Mouse (Mus musculus): ENCODE results near the gene Rpl13a. TPM values are rescaled to one million over a fixed set of nuclear protein-coding genes. Genes with fewer than 3 reads are reported as not detected.

Rpl13a gene
- polyA plus RNA-seq, 1 experiment, result 9,149 TPM

DNA sequence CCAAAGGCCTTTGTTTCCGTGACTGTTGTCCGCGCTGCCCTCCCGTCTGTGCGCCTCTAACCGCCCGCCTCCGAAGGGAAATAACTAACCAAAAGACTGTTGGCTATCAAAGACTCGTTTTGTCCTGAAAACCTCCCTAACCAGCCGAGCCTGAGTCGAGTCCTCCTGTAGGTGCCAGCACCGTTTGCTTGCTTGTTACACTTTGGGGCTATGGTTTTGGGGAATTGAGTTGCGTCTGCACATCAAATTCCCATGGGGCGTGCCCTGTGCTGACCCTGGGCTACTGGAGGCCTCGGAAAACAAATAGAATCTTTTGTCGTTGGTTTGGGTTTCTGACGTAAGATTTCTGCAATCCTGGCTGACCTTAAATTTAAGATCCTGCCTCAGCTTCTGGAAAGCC lies 757 bp upstream of the Rpl13a start:
- TF ChIP-seq GATA1 (IDR thresholded peaks at IDR 0.05; ENCODE audit: low read length), result no peak

GRCm38 (mm10) chr7:45127700-45128224 lies 799 bp downstream of the Rpl13a start:
- TF ChIP-seq GATA1 (IDR thresholded peaks at IDR 0.05; ENCODE audit: low read length), result no peak

DNA sequence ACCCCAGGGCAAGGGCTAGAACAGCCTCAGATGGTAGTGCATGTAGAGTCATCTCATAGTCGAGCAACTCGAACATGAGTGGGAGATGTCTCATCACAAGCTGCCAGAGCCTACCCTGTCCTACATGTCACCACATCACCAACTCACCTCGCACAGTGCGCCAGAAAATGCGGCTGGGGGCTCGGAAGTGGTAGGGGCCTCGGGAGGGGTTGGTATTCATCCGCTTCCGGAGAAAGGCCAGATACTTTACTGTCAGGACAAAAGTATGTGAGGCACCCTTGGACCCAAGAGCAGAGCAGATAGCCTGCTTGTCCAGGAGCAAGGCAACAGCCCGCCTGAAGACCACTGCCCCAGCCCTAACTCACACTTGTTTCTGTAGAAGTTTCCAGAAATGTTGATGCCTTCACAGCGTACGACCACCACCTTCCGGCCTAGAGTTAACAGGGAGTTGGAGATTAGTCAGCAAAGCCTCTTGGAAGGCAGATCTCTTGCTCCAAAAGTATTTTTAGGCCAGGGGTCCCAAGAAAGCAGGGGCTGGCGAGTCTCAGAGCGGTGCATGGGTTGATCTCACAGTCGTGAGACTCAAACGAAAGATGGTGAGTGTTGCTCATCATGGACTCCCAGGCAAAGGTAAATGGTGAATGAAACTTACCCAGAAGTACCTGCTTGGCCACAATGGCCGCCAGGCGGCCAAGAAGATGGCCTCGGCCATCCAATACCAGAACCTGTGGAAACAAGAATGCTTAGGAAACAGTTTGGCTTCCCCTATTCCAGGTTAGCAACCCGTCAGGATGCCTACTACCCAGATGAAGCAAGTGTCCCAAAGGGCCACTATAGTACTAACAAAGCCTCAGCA lies 1.5 kb downstream of the Rpl13a start:
- TF ChIP-seq GATA1 (IDR thresholded peaks at IDR 0.05; ENCODE audit: low read length), result no peak

- no peak for TF ChIP-seq GATA1 (IDR thresholded peaks at IDR 0.05; ENCODE audit: low read length)
These were observed 2.3 kb downstream of the Rpl13a start for GRCm38 (mm10) chr7:45126147-45126843.

DNA sequence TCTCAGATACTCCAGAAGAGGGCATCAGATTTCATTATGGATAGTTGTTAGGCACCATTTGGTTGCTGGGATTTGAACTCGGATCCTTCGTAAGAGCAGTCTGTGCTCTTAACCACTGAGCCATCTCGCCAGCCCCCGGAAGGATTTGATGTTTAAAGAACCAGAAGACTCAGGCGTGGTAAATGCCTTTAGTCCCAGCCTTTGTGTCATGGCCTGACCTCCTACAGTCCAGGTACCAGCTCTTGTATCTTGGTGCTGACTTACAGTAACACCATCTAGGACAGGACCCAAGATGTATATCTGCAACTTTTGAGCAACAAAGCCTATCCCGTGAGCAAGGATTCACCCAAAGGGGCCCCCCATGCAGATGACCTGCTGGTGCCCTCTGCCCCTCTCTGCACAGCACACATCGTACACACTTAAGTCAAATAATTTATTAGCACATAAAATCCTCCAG lies 3.4 kb downstream of the Rpl13a start:
- no peak for TF ChIP-seq GATA1 (IDR thresholded peaks at IDR 0.05; ENCODE audit: low read length)

GRCm38 (mm10) chr7:45124224-45125143 lies 4.1 kb downstream of the Rpl13a start, which contains the start of gene Rps11:
Gene Rps11, minus strand, starts transcription at chr7:45124439.
- no peak for TF ChIP-seq GATA1 (IDR thresholded peaks at IDR 0.05; ENCODE audit: low read length)

DNA sequence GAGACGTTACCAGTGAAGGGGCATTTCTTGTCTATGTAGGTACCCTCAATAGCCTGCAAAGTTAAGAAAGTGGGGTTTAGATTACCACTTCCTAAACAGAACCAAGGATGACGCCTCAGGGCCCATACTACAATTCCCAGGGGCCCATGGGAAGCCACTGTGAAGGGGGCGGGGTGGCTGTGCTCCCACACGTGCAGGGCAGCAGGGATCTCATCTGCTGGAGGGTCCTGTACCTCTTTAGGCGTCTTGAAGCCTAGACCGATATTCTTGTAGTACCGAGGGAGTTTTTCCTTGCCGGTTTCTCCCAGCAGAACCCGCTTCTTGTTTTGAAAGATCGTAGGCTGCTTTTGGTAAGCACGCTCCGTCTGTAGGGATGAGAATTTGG lies 5.4 kb downstream of the Rpl13a start:
- TF ChIP-seq GATA1 (IDR thresholded peaks at IDR 0.05; ENCODE audit: low read length), result no peak

GRCm38 (mm10) chr7:45122561-45123185 lies 5.9 kb downstream of the Rpl13a start:
- TF ChIP-seq GATA1 (IDR thresholded peaks at IDR 0.05; ENCODE audit: low read length), result no peak

DNA sequence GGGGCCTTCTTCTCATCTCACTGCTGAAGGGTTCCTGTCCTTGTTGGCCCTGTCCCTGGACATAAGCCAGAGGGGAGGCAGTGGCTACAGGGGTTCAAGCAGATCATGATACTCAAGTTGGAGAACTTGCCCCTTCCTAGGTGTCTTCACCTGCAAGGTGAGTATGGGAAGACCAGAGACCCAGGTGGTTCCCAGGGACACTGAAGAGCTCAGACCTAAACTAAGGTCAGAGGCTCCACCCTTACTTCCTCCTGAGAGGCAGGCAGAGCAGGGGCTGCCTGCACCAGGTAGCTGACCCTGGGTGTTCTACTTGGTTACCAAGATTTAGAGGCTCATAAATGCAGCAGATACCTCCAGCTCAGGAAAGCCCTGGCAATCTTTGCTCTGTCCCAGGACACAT lies 6.6 kb downstream of the Rpl13a start:
- no peak for TF ChIP-seq GATA1 (IDR thresholded peaks at IDR 0.05; ENCODE audit: low read length)

DNA sequence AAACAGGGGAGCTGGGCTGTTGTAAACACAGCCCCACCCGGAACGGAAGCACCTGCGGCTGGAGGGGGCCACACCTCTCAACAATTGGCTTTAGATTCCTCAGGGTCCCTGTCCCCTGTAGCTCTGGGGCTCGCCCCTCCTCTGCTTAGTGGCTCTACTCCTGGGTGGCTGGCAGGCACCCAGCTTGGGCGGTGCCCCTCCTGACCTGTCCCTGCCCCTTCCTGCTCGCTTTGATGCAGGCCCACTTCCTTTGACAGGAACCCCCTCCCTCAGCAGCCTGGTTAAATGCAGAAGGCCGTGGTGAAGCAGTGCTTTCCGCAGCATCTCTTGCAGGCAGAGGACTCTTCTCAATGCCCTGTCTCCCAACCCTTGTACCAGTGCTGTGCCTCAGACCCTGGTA lies 7.2 kb downstream of the Rpl13a start:
- TF ChIP-seq GATA1 (IDR thresholded peaks at IDR 0.05; ENCODE audit: low read length), result no peak

- no peak for TF ChIP-seq GATA1 (IDR thresholded peaks at IDR 0.05; ENCODE audit: low read length)
These were observed 8.5 kb downstream of the Rpl13a start for GRCm38 (mm10) chr7:45119780-45120709.

GRCm38 (mm10) chr7:45118336-45118735 lies 10.2 kb downstream of the Rpl13a start:
- no peak for TF ChIP-seq GATA1 (IDR thresholded peaks at IDR 0.05; ENCODE audit: low read length)

- no peak for TF ChIP-seq GATA1 (IDR thresholded peaks at IDR 0.05; ENCODE audit: low read length)
These were observed 11.0 kb downstream of the Rpl13a start for GRCm38 (mm10) chr7:45117566-45117965.

- no peak for TF ChIP-seq GATA1 (IDR thresholded peaks at IDR 0.05; ENCODE audit: low read length)
These were observed 15.1 kb downstream of the Rpl13a start for GRCm38 (mm10) chr7:45113476-45113875.

All from G1E-ER4 (cell line).